ENCODE assay signal across 20 mouse cellular contexts in the genomic region with DNA sequence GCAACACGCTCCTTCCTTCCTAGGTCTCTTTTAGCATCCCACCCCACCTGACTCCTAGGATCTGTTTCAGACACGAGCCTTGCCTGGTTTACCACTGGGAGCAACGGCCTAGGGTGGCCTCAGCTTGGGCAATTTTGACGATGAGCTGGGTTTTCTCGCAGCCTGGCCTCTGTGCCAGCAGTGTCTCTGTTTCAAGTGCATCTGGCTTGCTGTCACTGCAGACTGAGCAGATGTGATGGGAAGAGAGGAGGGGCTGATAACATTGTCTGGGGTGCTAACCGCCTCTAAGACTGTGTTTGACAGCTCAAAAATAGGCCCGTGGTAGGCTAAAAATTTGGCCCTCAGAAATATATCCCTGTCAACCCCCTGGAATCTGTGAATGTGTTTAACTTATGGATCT. TPM values are rescaled to one million over a fixed set of nuclear protein-coding genes. Genes with fewer than 3 reads are reported as not detected.
DNase-seq lines count a peak whose midpoint lies in the region; ATAC-seq and TF ChIP-seq lines count a peak whose summit lies in the region.
"Had no signal": no experiment of that assay in that cellular context is flagged by ENCODE, and none has a peak within 500 bp of the region (broad histone marks: within the 10 kb centered on the region; RNA-seq: fewer than 3 reads in every experiment).

No protein-coding gene starts in this region.

- no peak for DNase-seq in hindbrain, embryonic 11.5 days (ENCODE audit: low spot score)
- DNase-seq in right cerebral cortex, adult 2 months (ENCODE audit: low spot score in 2 of 2), result peak; percentile 28 to 57
- no peak for DNase-seq in right cerebral cortex, postnatal 4 days
- peak; percentile 35 to 37 for DNase-seq in frontal cortex, postnatal 14 days (ENCODE audit: low spot score in 2 of 2)
- no peak for DNase-seq in testis, postnatal 14 days (ENCODE audit: low spot score)
- no peak for DNase-seq in kidney, adult 2 months
- DNase-seq: cerebellum, postnatal 14 days; gastrocnemius, postnatal 14 days; heart, adult 2 months; kidney, postnatal 10 days; lung, embryonic 14.5 days; lung, postnatal 4 days had no signal

- no peaks in the 10 kb centered on the region for H3K4me1 ChIP-seq in hindbrain, embryonic 16.5 days (ENCODE audit: control insufficient read depth, insufficient read depth, low read depth, low read length)
- no peaks in the 10 kb centered on the region for H3K4me1 ChIP-seq in hindbrain, embryonic 11.5 days (replicated peaks; ENCODE audit: control insufficient read depth, insufficient read depth, low read length)
- no peaks in the 10 kb centered on the region for H3K4me1 ChIP-seq in kidney, adult 2 months (ENCODE audit: control insufficient read depth, insufficient read depth, low read length)
- H3K4me1 ChIP-seq: forebrain, embryonic 15.5 days; hindbrain, embryonic 13.5 days; liver, embryonic 12.5 days; midbrain, embryonic 10.5 days had no signal

- H3K4me3 ChIP-seq in hindbrain, embryonic 16.5 days (ENCODE audit: low read length), result no peak overlapping the region
- H3K4me3 ChIP-seq in hindbrain, embryonic 11.5 days (ENCODE audit: low read depth, low read length), result no peak overlapping the region
- H3K4me3 ChIP-seq in kidney, adult 2 months (ENCODE audit: insufficient read depth, low read depth, low read length), result no peak overlapping the region
- H3K4me3 ChIP-seq: erythroblast, embryonic 14.5 days; forebrain, embryonic 15.5 days; heart, adult 2 months; hindbrain, embryonic 13.5 days; liver, embryonic 12.5 days; midbrain, embryonic 10.5 days had no signal

- no peaks in the 10 kb centered on the region for H3K36me3 ChIP-seq in hindbrain, embryonic 16.5 days (ENCODE audit: control insufficient read depth, insufficient read depth, low read length)
- H3K36me3 ChIP-seq in hindbrain, embryonic 11.5 days (ENCODE audit: control insufficient read depth, insufficient read depth, low read length), result no peaks in the 10 kb centered on the region
- H3K36me3 ChIP-seq in kidney, adult 2 months (ENCODE audit: control insufficient read depth, insufficient read depth, low read length), result no peaks in the 10 kb centered on the region
- H3K36me3 ChIP-seq: forebrain, embryonic 15.5 days; hindbrain, embryonic 13.5 days; liver, embryonic 12.5 days; midbrain, embryonic 10.5 days had no signal

- ATAC-seq in hindbrain, embryonic 16.5 days, result no peak
- ATAC-seq in hindbrain, embryonic 11.5 days (ENCODE audit: low FRiP score), result no peak
- ATAC-seq: forebrain, embryonic 15.5 days; intestine, embryonic 16.5 days; liver, embryonic 12.5 days had no signal

- no peaks in the 10 kb centered on the region for H3K27me3 ChIP-seq in hindbrain, embryonic 16.5 days (replicated peaks; ENCODE audit: control insufficient read depth, insufficient read depth, low read length)
- H3K27me3 ChIP-seq in hindbrain, embryonic 11.5 days (ENCODE audit: control insufficient read depth, insufficient read depth, low read length), result no peaks in the 10 kb centered on the region
- no peaks in the 10 kb centered on the region for H3K27me3 ChIP-seq in kidney, adult 2 months (replicated peaks; ENCODE audit: control insufficient read depth, insufficient read depth, low read length)
- H3K27me3 ChIP-seq: forebrain, embryonic 15.5 days; hindbrain, embryonic 13.5 days; liver, embryonic 12.5 days had no signal

- TF ChIP-seq POLR2A in kidney, adult 2 months (IDR thresholded peaks at IDR 0.05; ENCODE audit: low read depth, low read length), result no peak

- 0 out of 2 replicates have a peak overlapping the region, but pooled peaks have one; percentile 39 for H3K27ac ChIP-seq in hindbrain, embryonic 16.5 days (ENCODE audit: low read depth, low read length)
- H3K27ac ChIP-seq in hindbrain, embryonic 11.5 days (ENCODE audit: low read depth, low read length), result no peak overlapping the region
- no peak overlapping the region for H3K27ac ChIP-seq in kidney, adult 2 months (ENCODE audit: insufficient read depth, low read depth, low read length)
- H3K27ac ChIP-seq: forebrain, embryonic 15.5 days; heart, adult 2 months; hindbrain, embryonic 13.5 days; liver, embryonic 12.5 days; midbrain, embryonic 10.5 days had no signal

- no peaks in the 10 kb centered on the region for H3K9me3 ChIP-seq in hindbrain, embryonic 16.5 days (ENCODE audit: control insufficient read depth, low read length)
- no peaks in the 10 kb centered on the region for H3K9me3 ChIP-seq in hindbrain, embryonic 11.5 days (ENCODE audit: control insufficient read depth, low read length)
- H3K9me3 ChIP-seq: forebrain, embryonic 15.5 days; hindbrain, embryonic 13.5 days; liver, embryonic 12.5 days; midbrain, embryonic 10.5 days had no signal

- no peak overlapping the region for H3K9ac ChIP-seq in hindbrain, embryonic 16.5 days (ENCODE audit: low read depth, low read length)
- H3K9ac ChIP-seq in hindbrain, embryonic 11.5 days (ENCODE audit: low read depth, low read length), result no peak overlapping the region
- H3K9ac ChIP-seq: forebrain, embryonic 15.5 days; hindbrain, embryonic 13.5 days; liver, embryonic 12.5 days; lung, embryonic 14.5 days had no signal

- no peak overlapping the region for H3K4me2 ChIP-seq in hindbrain, embryonic 16.5 days (ENCODE audit: low read length)
- H3K4me2 ChIP-seq in hindbrain, embryonic 11.5 days (replicated peaks; ENCODE audit: low read depth, low read length), result no peak overlapping the region
- H3K4me2 ChIP-seq: forebrain, embryonic 15.5 days; hindbrain, embryonic 13.5 days; liver, embryonic 12.5 days; lung, embryonic 14.5 days had no signal

- WGBS in hindbrain, embryonic 16.5 days, result 66% methylated on average over 7 of the region's 7 CpGs
- WGBS in hindbrain, embryonic 11.5 days, result 77% methylated on average over 7 of the region's 7 CpGs
- WGBS in kidney, adult 2 months, result 73% methylated on average over 7 of the region's 7 CpGs

- TF ChIP-seq CTCF in kidney, adult 2 months (conservative IDR thresholded peaks at IDR 0.05; ENCODE audit: insufficient read depth, insufficient read length, low read depth, low read length), result no peak

RNA-seq across cellular contexts. Expression of a gene that starts 25.0 kb away (rescaled TPM):
- not detected in 2 replicates for polyA plus RNA-seq in hindbrain, embryonic 16.5 days (2015; fragmentation: Nextera tagmentation; extraction: Ambion mirVana)
- not detected in 2 replicates for polyA plus RNA-seq in hindbrain, embryonic 11.5 days (2014; fragmentation: Nextera tagmentation; extraction: Ambion mirVana)
- 0.22 TPM in 1 of 2 replicates, not detected in the other for polyA plus RNA-seq in kidney, adult 2 months (2012; rRNA removed)
- polyA plus RNA-seq: erythroblast, embryonic 14.5 days; forebrain, embryonic 15.5 days; heart, adult 2 months; heart, embryonic 16.5 days; hindbrain, embryonic 13.5 days; intestine, embryonic 16.5 days; liver, embryonic 12.5 days; lung, embryonic 14.5 days; midbrain, embryonic 10.5 days had no signal

RNA-seq across cellular contexts. Expression of a gene that starts 30.5 kb away (rescaled TPM):
- polyA plus RNA-seq in hindbrain, embryonic 16.5 days (2015; fragmentation: Nextera tagmentation; extraction: Ambion mirVana), result not detected in 2 replicates
- polyA plus RNA-seq in hindbrain, embryonic 11.5 days (2014; fragmentation: Nextera tagmentation; extraction: Ambion mirVana), result not detected in 2 replicates
- polyA plus RNA-seq in kidney, adult 2 months (2012; rRNA removed), result not detected in 2 replicates
- polyA plus RNA-seq: erythroblast, embryonic 14.5 days; forebrain, embryonic 15.5 days; heart, adult 2 months; heart, embryonic 16.5 days; hindbrain, embryonic 13.5 days; intestine, embryonic 16.5 days; liver, embryonic 12.5 days; lung, embryonic 14.5 days; midbrain, embryonic 10.5 days had no signal

RNA-seq across cellular contexts. Expression of a gene that starts 34.4 kb away (rescaled TPM):
- not detected in 2 replicates for polyA plus RNA-seq in hindbrain, embryonic 16.5 days (2015; fragmentation: Nextera tagmentation; extraction: Ambion mirVana)
- not detected in 2 replicates for polyA plus RNA-seq in hindbrain, embryonic 11.5 days (2014; fragmentation: Nextera tagmentation; extraction: Ambion mirVana)
- polyA plus RNA-seq in kidney, adult 2 months (2012; rRNA removed), result 0.06 and 0.11 TPM in 2 replicates
- polyA plus RNA-seq: erythroblast, embryonic 14.5 days; forebrain, embryonic 15.5 days; heart, adult 2 months; heart, embryonic 16.5 days; hindbrain, embryonic 13.5 days; intestine, embryonic 16.5 days; liver, embryonic 12.5 days; lung, embryonic 14.5 days; midbrain, embryonic 10.5 days had no signal

Comparison
In these comparisons a context has a peak if more than half of its experiments do, and no peak if none do; other contexts are left out.
1. DNase-seq: peak in right cerebral cortex, adult 2 months (2 of 2) and frontal cortex, postnatal 14 days (2 of 2); none in hindbrain, embryonic 11.5 days (single experiment), right cerebral cortex, postnatal 4 days (single experiment), testis, postnatal 14 days (single experiment) and kidney, adult 2 months (single experiment).